Mouse (Mus musculus) CD4-positive, CD25-positive, alpha-beta regulatory T cell, adult 4 months (primary cell): Measurements from ENCODE around the gene Fcgr3. TPM values are rescaled to one million over a fixed set of nuclear protein-coding genes. Genes with fewer than 3 reads are reported as not detected.
"Not testable (repeated sequence)": the region's sequence is repeated elsewhere in the genome, so short reads cannot be mapped to it uniquely, and the experiment has no call there.

ENCODE experiments used
- ATAC-seq: one replicate; pipeline ENCODE4 v1.8.0; 2017
- polyA plus RNA-seq, 2 experiments: library from polyadenylated mRNA; unstranded; fragments of 100-300 nt; shearing (Covaris generic); gene quantifications; one replicate each; pipeline ENCODE4 v1.2.1; 2017

Fcgr3 gene
- not detected for polyA plus RNA-seq

- peak; percentile 15 for ATAC-seq
Observed at GRCm38 (mm10) chr1:171064491-171065242, at the start of gene Fcgr3. TSS of gene Fcgr3 (minus strand) at chr1:171064935.

DNA sequence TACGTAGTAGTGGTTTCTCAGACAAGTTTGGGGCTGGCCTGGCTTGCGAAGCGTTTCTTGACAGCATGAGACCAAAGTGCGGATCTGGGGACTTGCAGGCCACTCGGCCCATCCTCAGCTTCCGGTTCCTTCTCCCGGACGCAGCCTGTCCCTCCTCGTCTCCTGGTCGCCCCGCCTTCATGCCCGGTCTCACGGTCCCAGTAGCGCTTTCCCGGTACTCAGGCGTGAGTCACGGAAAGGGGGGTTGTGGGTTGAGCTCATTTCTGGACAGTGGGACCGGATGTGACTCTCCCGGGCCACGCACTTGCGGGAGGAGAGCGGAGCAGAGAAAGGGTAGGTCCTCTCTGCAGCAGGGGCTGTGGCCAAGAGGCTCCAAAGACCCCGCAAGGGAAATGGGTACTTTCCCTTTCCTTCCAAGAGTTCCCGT, 49.2 kb upstream of the Fcgr3 start, which contains the start of gene Cfap126:
TSS of gene Cfap126 (plus strand) at position 46 of the 427 bp plus-strand sequence.
- peak; percentile 41 for ATAC-seq

DNA sequence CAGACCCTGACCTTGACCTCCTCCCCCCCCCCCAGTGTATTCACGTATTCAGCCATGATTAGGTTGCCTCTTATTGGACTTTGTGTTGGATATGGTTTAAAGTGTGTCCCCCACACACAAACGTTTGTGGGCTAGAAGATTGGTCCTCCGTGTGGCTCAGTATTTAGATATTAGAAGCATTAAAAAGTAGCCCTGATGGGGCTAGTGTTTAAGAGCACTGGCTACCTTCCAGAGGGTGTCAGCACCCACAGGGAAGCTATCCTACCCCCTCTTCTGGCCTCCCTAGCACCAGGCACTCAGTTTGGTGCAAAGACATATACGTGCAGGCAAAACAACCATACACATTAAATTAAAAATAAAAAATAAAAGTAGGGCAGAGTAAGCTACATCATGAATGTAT, 48.3 kb upstream of the Fcgr3 start:
- no peak for ATAC-seq

- ATAC-seq = no peak
Observed at GRCm38 (mm10) chr1:171111781-171112575, 47.2 kb upstream of the Fcgr3 start.

GRCm38 (mm10) chr1:171111020-171111780, 46.5 kb upstream of the Fcgr3 start:
- peak; percentile 78 for ATAC-seq

DNA sequence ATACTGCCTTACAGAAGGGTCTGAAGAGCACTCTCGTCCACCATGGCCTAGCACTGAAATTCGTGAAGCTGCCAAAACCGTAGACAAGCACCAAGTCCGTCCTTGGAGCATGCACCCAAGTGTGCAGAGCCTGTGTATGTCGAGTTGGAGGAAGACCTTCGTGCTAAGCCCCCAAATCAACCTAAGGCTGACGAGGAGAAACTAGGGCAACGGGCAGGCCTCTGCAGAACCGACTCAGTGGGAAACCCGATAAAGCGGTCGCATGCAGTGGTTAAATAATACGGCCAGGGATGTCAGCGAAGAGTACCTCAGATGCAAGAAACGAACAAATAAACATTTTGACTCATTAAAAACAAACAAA, 45.9 kb upstream of the Fcgr3 start:
- ATAC-seq = no peak

- ATAC-seq = no peak
Observed at GRCm38 (mm10) chr1:171109620-171110019, 44.9 kb upstream of the Fcgr3 start.

DNA sequence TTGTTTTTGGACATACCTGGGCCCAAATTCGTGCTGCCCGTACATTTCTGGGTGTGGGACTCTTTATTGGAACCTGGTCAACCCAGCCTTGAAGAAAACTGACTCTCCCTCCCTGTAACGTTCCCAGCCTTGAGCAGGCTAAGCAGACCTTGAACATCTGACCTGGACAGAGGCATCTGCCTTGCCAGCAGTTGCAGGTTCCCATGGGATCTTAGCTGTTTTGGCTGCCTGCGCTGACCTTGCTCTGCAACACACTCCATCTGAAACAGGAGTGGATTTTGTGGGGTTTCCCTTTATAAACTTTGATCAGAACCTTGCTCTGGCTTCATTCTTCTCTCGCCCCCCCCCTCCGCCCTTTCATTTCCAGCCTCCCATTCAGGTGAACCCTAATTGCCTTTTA, 40.5 kb upstream of the Fcgr3 start:
- ATAC-seq = no peak

DNA sequence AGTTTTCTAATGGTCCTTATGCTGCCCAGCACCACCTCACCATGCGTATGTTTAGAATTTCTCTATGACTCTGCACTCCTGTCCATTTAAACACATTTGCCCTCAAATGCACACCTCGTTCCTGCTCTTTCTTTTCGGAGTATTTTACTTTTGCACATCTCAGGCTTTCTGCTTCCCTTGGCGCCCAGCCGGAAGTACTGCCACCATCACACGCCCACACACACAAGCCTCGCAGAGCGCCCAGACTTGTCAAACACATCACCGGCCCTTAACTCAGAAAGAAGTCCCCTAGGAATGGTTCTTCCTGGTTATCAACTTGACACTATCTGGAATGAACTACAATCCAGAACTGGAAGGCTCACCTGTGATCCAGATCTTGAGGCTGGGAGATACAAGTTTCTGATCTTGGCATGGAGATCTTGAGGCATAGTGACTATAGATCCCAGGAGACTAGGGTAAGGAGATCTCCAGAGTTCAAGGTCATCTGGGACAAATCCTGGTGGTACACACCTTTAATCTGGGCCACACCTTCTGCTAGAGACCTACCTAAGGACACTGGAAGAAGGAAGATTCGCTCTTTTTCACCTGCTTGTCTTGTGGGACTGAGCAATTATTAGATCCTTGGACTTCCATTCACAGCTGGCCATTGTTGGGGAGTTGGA, 38.6 kb upstream of the Fcgr3 start:
- ATAC-seq = peak; percentile 28

DNA sequence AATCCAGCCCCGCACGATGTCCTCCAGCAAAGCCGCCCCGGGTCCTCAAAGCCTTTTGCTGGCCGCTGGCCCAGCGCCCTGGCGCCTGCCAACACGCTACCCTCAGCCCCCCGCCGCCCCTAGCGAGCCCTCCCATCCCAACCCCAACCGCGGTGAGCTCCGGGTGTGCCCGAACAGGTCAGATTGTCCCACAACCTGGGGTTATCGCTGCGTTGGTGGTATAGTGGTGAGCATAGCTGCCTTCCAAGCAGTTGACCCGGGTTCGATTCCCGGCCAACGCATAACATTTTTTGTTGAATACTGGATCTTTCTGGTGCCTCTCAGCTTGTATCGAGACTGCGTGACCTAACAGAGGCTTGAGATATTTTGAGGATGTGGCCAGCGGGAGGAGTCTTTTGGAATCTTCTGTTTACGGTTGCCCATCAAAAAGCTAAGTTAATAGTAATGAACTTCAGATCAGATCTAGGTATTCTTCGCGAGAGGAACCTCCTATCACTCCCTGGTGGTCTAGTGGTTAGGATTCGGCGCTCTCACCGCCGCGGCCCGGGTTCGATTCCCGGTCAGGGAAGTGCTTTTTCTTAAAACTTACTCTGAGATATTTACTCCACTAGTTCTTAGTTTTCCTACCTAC, 37.9 kb upstream of the Fcgr3 start:
- peak; percentile 63 for ATAC-seq

DNA sequence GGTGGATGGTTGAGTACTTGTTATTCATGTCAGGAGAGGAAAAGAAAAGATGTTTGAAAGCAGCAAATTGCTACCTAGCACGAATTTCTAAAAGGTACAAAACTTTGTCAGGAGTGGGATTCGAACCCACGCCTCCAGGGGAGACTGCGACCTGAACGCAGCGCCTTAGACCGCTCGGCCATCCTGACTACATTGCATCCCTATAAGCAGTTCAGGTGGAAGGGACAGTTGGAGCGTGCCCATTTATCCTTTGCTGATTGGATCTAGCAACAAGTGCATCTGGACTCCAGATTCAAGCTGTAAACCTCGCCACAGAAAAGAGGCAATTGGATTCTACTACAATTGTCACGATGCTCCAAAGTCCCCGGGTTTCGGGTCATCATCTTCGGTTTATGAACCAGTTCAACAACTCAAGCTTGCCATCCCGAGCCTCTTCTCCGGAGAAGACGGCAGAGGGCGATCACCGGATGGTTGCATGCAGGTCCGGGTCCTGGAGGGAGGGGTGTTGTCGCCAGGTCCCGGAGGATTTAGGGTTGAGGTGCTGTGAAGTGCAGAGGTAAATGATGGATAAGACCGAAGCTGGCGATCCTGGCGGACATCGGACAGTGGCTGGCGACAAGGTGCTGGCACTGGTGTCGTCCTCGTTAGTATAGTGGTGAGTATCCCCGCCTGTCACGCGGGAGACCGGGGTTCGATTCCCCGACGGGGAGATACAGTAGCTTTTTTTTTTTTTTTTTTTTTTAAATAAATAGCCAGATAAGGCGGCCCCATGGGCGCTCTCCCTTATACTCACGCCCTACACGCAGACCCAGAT, 37.2 kb upstream of the Fcgr3 start:
- ATAC-seq = peak; percentile 72

DNA sequence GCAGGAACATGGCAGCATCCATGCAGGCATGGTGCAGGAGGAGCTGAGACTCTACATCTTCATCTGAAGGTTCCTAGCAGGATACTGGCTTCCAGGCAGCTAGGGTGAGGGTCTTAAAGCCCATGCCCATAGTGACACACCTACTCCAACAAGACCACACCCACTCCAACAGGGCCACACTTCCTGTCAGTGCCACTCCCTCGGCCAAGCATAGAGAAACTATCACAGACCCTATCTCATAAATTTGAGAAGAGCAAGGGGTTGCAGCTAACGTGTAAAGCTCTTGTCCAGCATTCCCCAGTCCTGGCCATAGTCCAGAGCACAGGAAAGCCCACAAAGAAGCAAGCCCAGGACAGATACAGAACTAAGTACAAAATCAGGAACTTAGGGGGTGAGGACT, 36.3 kb upstream of the Fcgr3 start:
- ATAC-seq = no peak

DNA sequence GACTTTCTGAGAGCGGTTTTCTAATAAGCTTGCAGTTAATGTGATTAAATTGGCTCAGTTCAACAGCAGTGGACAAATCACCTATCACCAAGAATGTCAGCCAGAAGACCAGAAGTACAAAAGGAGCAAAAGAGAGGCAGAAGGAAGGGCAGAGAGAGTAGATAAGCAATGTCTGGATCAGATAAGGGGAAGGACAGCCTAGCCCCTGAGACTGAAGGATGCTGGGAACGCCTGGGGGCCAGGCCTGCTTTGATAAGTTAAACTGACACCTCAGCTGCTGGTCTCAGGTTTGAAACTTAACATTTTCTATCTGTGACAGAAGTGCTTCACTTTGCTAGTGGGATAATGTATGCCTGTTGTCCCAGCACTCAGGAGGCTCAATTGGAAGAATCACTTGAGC, 32.9 kb upstream of the Fcgr3 start:
- ATAC-seq = no peak

DNA sequence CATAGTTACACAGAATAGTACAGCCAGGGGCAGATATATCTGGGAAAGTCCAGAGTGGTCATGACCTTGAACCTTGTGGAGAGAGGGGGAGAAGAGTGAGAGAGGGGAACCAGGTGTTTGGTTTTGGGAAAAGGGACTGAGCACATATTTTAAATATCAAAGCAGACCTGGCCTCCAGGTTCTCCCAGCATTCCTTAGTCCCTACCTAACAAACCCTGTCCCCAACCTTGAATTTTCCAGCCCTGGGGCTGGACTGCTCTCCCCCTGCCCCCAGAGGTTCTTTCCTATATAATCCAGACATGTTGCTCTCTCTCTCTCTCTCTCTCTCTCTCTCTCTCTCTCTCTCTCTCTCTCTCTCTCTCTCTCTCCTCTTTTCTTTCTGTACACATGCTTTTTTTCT, 32.4 kb upstream of the Fcgr3 start:
- ATAC-seq = no peak

DNA sequence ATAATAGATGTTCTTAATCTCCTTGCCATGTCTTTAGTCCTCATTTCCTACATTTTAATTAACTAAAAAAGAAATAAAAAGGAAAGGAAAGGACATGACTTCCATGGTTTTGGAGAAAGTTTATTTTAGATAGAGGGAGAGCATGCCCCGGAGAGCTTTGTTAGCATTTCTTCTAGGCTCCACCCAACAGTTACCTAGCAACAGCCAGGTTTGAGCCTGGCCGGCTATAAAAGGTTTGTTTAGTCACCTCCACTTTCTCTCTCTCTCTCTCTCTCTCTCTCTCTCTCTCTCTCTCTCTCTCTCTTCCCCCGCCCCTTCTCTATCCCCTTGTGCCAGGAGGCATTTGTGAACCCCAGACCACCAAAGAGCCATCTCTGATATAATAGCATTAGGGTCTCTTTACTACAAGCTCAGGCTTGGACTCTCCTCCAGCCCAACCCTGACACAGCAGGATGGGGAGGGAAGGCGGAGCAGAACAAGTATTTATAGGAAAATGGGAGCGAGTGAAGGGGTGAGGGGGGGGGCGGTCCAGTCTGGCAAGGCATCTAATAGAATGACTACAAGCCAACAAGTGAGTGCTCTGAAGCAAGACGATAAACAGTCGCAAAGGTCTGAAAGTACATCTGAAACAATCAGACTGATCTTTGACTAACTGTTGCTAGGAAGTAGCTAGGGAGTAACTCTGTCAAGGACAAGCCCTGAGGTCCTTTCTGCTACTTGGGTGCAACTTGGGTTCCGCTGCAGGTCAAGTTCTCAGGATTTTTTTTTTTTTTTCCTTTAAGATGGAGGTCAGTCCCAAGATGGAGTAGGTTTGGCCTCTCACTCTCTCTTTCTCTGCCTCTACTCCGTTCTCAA, 31.6 kb upstream of the Fcgr3 start:
- ATAC-seq = no peak

DNA sequence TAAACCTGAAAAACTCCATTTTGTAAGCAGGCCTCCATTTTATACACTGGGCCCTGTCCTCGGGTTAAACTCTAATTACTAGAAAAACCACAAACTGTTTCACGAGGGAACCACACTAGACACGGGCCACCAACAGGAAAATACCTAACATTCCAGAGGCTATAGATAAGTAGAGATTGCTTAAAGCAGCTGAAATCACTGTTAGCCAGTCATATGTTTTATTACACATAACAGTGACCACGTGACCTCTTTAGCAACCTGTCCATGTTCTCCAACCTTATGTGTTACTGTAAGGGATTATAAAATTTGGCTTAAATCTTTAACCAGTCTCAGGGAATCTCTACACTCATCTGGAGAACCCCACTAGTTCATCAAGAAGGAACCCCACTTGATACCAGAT, 29.7 kb upstream of the Fcgr3 start:
- ATAC-seq = no peak

GRCm38 (mm10) chr1:171090761-171091160, 26.0 kb upstream of the Fcgr3 start:
- ATAC-seq = no peak

DNA sequence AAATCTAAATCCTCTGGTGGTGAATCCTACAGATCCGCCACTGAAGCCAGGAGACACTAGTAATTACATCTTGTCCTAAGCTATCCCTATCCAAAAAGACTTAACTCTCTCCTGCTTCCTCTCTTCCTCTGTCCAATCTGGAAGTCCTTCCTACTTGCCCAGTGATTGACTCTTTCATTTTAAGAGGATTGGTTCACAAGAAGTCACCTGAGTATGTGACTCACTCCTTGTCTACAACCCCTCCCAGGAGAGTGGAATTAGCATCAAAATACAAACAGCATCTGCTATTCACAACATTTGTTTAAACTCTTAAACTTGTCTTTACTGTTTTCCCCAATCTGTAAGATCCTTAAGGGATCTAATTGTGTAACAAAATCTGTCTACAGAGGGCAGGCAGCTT, 25.2 kb upstream of the Fcgr3 start:
- no peak for ATAC-seq

GRCm38 (mm10) chr1:171088237-171088869, 23.6 kb upstream of the Fcgr3 start:
- not testable (repeated sequence) for ATAC-seq

DNA sequence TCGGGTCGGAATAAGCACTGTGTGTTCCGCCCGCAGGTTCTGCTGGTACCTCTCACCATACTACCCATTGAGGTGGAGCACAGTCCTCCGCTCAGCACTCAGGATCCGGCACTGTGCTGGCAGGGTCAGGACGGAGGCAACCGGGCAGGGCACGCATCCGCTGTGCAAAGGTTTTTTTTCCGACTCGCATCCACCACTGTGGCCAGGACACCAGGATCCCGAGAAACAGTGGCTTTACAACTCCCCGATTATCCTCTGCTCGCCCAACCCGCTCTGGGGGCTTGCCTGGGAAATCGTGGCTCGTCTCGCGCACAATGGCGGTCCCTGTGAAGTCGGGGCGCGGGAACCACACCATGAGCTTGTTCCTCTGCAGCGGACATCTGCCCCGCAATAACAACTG, 21.0 kb upstream of the Fcgr3 start:
- ATAC-seq = no peak
